Mouse (Mus musculus) E14TG2a.4 (cell line): ENCODE results near the gene Fli1.

Experiments
- CTCF ChIP-seq: conservative IDR thresholded peaks from 2 replicates; pipeline ENCODE4 v1.5.1; 2014; ENCODE audit warnings: low read length
- NANOG ChIP-seq: IDR thresholded peaks from 2 replicates; pipeline ENCODE4 v1.6.1; 2014; ENCODE audit warnings: borderline replicate concordance, low read length, mixed read lengths
- POU5F1 ChIP-seq: IDR thresholded peaks from 2 replicates; pipeline ENCODE4 v1.6.1; 2014; ENCODE audit warnings: low read length, borderline replicate concordance

- TF ChIP-seq CTCF (peak; percentile 67), NANOG (no peak), POU5F1 (no peak)
Observed at GRCm38 (mm10) chr9:32388120-32388519, 154.5 kb downstream of the Fli1 start.
